Mouse (Mus musculus): ENCODE measurements around the gene Mthfd2.

Gene Mthfd2

GRCm38 (mm10) chr6:83345285-83345684, 19.6 kb upstream of the Mthfd2 start:
- in situ Hi-C loops (cut with MboI; ENCODE audit: unreplicated experiment in 2 of 2) = loop anchor here in 1 of 2 experiments (25.0 kb wide), 1 partner anchor 617 kb away; no protein-coding TSS in a partner anchor

DNA sequence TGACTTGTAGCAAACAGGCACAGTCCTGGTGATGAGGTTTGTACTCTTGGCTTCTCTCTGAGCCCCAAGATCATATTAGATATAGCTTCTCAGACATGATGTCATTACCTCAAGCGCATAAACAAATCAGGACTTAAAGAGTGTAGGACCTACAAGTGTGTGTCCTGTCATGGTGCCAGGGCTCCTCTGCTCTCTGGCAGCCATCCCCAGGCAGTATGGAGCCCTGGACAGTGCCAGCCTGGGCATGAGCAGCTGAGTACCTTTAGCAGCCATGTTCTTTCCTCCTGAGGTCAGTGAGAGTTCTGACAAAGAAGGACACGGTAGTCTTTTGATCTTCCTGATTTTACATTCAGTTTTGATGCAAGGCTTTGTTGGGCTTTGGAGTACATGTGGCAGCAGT, 17.2 kb upstream of the Mthfd2 start:
- in situ Hi-C loops (cut with MboI; ENCODE audit: unreplicated experiment in 2 of 2) = loop anchor here in 1 of 2 experiments (25.0 kb wide), 1 partner anchor 619 kb away; no protein-coding TSS in a partner anchor

DNA sequence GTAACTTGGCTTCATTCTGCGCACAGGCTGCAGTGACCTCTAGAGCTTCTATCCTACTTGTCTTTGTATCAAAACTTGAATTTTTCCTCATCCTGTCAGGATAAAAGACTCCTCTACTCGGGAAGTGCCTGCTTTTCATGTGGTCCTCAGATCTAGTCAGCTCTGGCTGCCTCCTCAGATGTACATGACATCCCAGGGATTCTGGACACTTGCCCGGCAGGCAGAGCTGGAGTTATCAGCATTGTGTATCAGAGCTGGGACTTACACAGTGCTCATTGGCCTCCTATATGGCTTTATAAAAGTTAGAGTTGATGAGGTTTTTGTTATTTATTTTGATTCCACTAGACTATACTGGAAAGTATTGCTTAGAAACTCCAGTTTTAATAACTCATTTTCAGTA, 15.7 kb upstream of the Mthfd2 start:
- in situ Hi-C loops (cut with MboI; ENCODE audit: unreplicated experiment in 2 of 2) = loop anchor here in 1 of 2 experiments (25.0 kb wide), 1 partner anchor 621 kb away; no protein-coding TSS in a partner anchor

DNA sequence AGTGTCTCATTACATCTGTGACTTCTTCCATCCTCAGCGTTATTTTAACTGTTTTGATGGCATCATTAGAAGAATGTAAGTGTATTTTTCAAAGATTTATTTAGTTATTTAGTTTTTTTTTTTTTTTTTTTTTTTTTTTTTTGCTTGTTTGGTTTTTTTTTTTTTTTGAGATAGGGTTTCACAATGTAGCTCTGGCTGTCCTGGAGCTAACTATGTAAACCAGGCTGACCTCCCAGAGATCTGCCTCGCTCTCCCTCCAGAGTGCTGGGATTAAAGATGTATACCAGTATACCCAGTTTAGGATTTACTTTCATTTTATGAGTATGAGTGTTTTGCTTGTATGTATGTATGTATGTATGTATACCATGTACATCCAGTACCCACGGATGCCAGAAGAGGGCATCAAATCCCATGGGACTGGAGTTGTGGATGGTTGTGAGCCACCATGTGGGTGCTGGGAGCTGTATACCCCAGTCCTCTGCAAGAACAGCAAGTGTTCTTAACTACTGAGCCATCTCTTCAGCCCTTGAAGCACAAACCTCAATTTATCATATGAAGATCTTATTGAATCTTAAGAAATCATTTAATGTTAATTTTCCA, 2.0 kb upstream of the Mthfd2 start:
- in situ Hi-C loops (cut with MboI; ENCODE audit: unreplicated experiment in 2 of 2) = loop anchor here (10.0 to 25.0 kb wide), 2 partner anchors 223 to 635 kb away; partner anchors contain the start of genes Ccdc142 (in 1 of the 2), Gm42688 (in 1 of the 2) and Mrpl53 (in 1 of the 2)

GRCm38 (mm10) chr6:83326761-83327160, 1.1 kb upstream of the Mthfd2 start:
- in situ Hi-C loops (cut with MboI; ENCODE audit: unreplicated experiment in 2 of 2) = loop anchor here (10.0 to 25.0 kb wide), 2 partner anchors 222 to 636 kb away; partner anchors contain the start of genes Ccdc142 (in 1 of the 2), Gm42688 (in 1 of the 2) and Mrpl53 (in 1 of the 2)

GRCm38 (mm10) chr6:83326394-83326736, 657 bp upstream of the Mthfd2 start:
- in situ Hi-C loops (cut with MboI; ENCODE audit: unreplicated experiment in 2 of 2) = loop anchor here (10.0 to 25.0 kb wide), 2 partner anchors 222 to 636 kb away; partner anchors contain the start of genes Ccdc142 (in 1 of the 2), Gm42688 (in 1 of the 2) and Mrpl53 (in 1 of the 2)

DNA sequence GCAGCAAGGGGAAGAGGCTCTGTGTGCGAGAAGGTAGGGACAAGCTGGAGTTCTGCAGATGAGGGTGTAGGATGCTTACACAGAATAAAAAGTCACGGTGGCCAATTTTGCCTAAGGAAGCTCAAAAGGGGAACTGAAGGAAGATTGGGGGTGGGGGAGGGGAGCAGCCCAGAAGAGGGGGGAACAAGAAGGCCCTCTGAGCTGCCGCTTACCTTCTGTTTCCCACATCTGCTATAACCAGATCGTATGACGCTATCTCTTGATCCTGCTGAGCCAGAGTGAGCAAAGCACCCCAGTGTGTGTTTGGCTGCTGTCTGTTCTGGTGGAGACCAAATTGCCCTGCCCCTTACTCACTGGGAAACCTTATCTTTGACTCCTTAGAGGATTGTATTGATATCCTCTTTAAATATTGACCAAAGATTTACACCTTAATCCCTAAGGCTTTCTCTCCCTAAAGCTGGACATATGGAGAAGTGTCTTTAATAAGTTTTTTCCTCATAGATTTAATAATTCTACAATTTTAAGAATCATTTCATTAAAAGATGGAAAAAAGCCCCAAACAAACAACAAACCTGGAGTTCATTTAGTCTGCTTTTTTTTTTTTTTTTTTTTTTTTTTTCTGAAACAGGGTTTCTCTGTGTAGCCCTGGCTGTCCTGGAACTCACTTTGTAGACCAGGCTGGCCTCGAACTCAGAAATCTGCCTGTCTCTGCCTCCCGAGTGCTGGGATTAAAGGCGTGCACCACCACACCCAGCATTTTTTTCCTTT, 1.9 kb downstream of the Mthfd2 start:
- in situ Hi-C loops (cut with MboI; ENCODE audit: unreplicated experiment in 2 of 2) = loop anchor here in 1 of 2 experiments (10.0 kb wide), 1 partner anchor 219 kb away; the partner anchor contains the start of genes Ccdc142, Gm42688 and Mrpl53

- in situ Hi-C loops (cut with MboI; ENCODE audit: unreplicated experiment in 2 of 2) = loop anchor here in 1 of 2 experiments (10.0 kb wide), 1 partner anchor 218 kb away; the partner anchor contains the start of genes Ccdc142, Gm42688 and Mrpl53
These were observed 2.9 kb downstream of the Mthfd2 start for GRCm38 (mm10) chr6:83322794-83323193.

DNA sequence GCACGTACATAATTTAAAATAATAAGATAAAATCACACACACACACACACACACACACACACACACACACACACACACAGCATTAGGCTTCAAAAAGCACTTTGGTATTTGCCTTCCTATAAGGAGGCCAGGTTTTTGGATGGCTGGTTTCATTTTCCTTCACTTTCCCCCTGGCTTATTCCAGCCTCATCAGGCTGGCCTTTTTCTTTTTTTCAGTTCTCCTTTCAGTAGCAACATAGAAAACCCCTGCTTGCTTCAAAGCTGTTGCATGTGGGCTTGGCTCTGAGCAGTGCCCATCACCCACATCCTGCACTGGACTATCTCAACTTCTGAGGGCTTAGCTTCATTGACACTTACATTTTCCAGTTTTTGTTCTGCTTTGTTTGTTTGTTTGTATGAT, 3.8 kb downstream of the Mthfd2 start:
- in situ Hi-C loops (cut with MboI; ENCODE audit: unreplicated experiment in 2 of 2) = loop anchor here in 1 of 2 experiments (10.0 kb wide), 1 partner anchor 217 kb away; the partner anchor contains the start of genes Ccdc142, Gm42688 and Mrpl53

DNA sequence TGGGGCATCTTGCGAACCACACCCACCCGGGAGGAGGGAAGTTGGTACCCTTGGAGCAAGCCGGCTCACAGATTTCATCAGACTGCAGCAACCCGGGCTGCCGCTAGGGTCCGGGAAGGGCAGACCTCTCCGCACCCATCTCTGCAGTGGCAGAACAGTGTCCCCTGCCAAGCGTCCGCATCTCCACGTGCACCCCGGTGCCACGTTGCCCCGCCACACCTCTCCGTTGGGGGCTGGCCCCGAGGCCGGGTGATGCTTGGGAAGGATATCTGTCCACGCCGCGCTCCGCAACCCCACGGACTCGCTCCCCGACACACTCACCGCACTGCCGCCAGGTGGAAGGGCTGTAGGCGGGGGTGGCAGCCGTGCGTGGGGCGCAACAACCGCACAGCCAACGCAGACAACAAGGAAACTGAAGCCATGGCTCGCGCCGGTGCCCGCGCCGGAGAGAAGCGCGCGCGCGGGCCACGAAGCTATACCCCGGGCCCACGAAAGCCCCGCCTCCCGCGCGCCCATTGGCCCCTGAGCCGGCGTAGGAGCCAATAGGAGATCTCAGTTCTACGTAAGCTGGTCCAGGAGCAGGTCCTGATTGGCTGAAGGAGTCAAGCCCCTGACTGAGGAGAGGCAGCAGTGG, 8.5 kb downstream of the Mthfd2 start:
- in situ Hi-C loops (cut with MboI; ENCODE audit: unreplicated experiment in 2 of 2) = no loop called here

DNA sequence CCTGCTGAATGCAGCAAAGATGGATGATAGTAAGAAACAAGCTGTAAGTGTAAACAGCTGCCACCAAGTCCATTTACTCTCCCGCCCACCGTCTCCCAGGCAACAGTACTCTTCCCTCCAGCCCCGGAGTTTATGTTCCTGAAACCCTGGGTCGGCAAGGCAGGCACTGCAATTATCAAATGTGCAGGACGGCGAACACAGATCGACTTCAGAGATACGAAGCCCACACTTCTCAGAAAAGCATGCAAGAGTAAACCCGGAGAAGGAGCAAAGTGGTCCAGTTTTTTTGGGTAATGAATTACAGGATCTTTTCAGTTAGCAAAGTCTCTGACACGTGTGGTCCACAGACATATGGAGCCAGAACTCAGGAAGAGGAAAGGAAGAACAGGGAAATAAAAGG, 9.7 kb downstream of the Mthfd2 start:
- in situ Hi-C loops (cut with MboI; ENCODE audit: unreplicated experiment in 2 of 2) = no loop called here

- in situ Hi-C loops (cut with MboI; ENCODE audit: unreplicated experiment in 2 of 2) = no loop called here
These were observed 10.4 kb downstream of the Mthfd2 start for GRCm38 (mm10) chr6:83315293-83315692.

DNA sequence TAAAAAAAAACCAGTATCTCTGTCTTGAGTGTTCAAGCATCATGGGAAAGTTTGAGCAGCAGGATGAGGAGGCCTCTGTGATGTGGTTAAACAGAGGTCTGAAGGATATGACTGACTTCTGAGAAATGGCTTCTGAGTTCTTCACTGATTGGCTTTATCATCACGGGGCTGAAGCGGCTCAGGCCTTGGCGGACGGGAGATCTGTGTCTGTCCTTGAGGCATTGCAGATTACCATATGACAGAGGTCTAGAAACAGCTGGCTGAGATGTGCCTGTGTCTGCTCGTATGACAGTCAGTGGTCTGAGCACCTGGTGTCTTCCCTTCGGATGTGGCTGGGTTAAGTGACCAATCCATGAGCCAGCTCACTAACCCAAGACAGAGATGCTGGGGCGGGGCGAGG, 13.2 kb downstream of the Mthfd2 start:
- in situ Hi-C loops (cut with MboI; ENCODE audit: unreplicated experiment in 2 of 2) = no loop called here

GRCm38 (mm10) chr6:83312021-83312420, 13.7 kb downstream of the Mthfd2 start:
- in situ Hi-C loops (cut with MboI; ENCODE audit: unreplicated experiment in 2 of 2) = no loop called here

DNA sequence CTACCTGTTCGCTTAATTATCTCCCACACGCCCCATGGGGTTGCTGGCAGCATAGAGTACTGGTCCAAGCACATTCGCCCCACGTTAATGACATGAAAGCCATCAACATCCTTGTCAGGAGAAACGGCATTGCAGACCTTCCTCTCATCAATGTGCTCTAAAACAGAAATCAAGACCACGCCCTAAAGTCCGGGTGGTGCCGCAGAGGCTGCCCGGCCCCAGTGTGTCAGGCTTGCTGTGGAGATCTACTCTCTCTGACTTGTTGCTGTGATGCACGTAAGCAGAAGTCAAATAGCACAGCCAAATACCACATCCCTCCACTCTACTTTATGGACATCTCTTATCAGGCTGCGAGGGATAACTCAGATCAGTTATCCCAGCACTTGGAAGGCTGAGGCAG, 14.5 kb downstream of the Mthfd2 start:
- in situ Hi-C loops (cut with MboI; ENCODE audit: unreplicated experiment in 2 of 2) = no loop called here

GRCm38 (mm10) chr6:83309017-83309416, 16.7 kb downstream of the Mthfd2 start:
- in situ Hi-C loops (cut with MboI; ENCODE audit: unreplicated experiment in 2 of 2) = no loop called here

- in situ Hi-C loops (cut with MboI; ENCODE audit: unreplicated experiment in 2 of 2) = no loop called here
These were observed 23.4 kb downstream of the Mthfd2 start for GRCm38 (mm10) chr6:83302264-83302663.

DNA sequence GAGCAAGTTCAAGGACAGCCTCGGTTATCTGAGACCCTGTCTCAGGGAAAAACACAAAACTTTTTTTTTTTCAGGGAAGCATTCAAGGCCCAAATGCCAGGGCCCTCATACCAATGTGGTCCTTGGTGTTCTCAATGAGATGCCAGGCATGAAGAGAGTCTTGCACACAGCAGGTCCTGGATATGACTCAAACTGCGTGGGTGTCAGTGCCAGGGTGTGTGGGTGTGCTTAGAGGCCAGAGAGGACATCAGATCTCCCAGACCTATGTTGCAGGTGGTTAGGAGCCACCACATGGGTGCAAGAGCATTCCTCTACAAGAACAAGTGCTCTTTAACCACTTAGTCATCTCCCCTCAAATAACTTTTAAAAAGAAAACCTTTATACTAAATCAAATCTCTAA, 24.4 kb downstream of the Mthfd2 start:
- in situ Hi-C loops (cut with MboI; ENCODE audit: unreplicated experiment in 2 of 2) = no loop called here

DNA sequence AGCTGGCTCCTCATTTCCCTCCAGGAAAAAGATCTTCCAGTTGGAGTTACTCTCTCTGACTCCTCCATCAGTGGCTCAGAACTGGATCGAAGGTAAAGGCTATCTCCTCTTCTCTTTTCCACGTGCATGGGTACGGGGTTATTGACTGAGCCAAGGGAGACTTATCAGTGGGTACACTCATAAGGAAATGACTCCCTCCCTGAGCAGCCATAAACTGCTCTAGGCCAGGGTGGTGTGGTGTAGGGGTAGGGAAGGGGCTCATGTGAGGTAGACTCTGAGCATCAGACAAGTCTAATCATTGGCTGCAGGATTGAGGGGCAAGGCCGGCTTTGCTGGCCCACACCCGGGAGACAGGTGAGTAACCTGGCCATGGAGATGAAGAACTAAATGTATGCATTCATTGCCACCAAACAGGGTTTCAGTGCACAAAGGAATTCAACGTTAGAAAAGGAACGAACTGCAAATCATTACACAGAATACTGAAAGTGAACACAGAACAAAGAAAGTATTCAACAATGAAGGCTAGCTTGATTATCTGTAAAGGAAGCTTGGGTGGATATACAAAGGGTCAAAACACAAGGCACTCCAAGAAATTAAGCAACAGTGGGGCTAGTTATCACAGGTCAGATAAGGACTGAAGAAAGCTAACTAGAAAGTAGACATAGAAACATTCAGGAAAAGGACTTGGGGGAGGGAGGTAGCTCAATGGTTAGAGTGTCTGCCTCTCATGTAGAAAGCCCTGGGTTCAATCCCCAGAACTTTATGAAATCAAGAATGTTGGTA, 25.1 kb downstream of the Mthfd2 start:
- in situ Hi-C loops (cut with MboI; ENCODE audit: unreplicated experiment in 2 of 2) = no loop called here

Measured in v-Abl transformed pro-B cells (cell line).